Mouse (Mus musculus) Muller cell, postnatal 12 days (primary cell): Measurements from ENCODE around the gene Bcl6b.

Source experiments
- DNase-seq: peaks from one replicate; pipeline ENCODE4 v3.0.0-alpha.2; 2015; ENCODE audit errors: inconsistent ontology term

The Bcl6b gene

DNA sequence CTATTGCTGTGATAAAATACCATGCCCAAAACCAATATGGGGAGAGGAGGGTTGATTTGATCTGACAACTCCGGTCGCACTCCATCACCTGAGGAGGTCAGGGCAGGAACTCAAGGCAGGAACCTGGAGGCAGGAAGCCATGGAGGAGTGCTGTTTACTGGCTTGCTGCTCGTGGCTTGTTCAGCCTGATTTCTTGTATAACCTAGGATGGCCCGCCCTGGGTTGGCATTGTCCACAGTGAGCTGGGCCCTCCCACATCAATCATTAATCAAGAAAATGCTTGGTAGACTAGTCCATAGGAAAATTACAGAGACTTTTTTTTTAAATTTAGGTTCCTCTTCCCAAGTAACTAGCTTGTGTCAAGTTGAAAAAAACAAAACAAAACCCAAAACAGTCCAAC, 55.1 kb downstream of the Bcl6b start:
- DNase-seq: no peak
